Mouse (Mus musculus): ENCODE data around the gene Spock2. TPM values are rescaled to one million over a fixed set of nuclear protein-coding genes. Genes with fewer than 3 reads are reported as not detected.

The Spock2 gene
- total and polyA plus RNA-seq, 3 experiments = 0.03 TPM; not detected in 2

GRCm38 (mm10) chr10:60096302-60096701 is 9.7 kb upstream of the Spock2 start:
- Histone ChIP-seq H3K9ac (ENCODE audit: control insufficient read depth, low read depth, low read length, poor library complexity, severe bottlenecking) (no peak overlapping the region), H3K79me2 (ENCODE audit: control insufficient read depth, insufficient read depth, low read length, poor library complexity) (no peaks in the 10 kb centered on the region), H3K27ac (ENCODE audit: control insufficient read depth, low read depth, low read length) (no peak overlapping the region), H3K27me3 (ENCODE audit: control insufficient read depth in 1 of 2, insufficient read depth in 2 of 2, low read length in 2 of 2) (no peaks in the 10 kb centered on the region), H3K9me3 (replicated peaks; ENCODE audit: insufficient read depth, low read length) (no peaks in the 10 kb centered on the region), H3K36me3 (ENCODE audit: control insufficient read depth in 1 of 2, insufficient read depth in 2 of 2, low read length in 2 of 2) (no peaks in the 10 kb centered on the region), H3K4me1 (ENCODE audit: control insufficient read depth in 1 of 2, insufficient read depth in 2 of 2, low read length in 2 of 2) (no peaks in the 10 kb centered on the region), H3K4me3 (ENCODE audit: control insufficient read depth in 1 of 2, insufficient read depth in 1 of 2, low read depth in 2 of 2, low read length in 2 of 2) (no peak overlapping the region)
- no peak for DNase-seq (ENCODE audit: low read depth, low spot score)
- no peak for TF ChIP-seq ZMIZ1 (IDR thresholded peaks at IDR 0.05; ENCODE audit: low read depth, low read length)
- TF ChIP-seq USF1 (IDR thresholded peaks at IDR 0.05; ENCODE audit: low read depth, low read length) = no peak
- TF ChIP-seq ZNF384 (IDR thresholded peaks at IDR 0.05; ENCODE audit: low read depth, low read length) = no peak
- no peak for TF ChIP-seq RAD21 (IDR thresholded peaks at IDR 0.05; ENCODE audit: low read depth, low read length)
- no peak for TF ChIP-seq MYC (IDR thresholded peaks at IDR 0.05; ENCODE audit: low read depth, low read length)
- no peak for TF ChIP-seq MEF2A (IDR thresholded peaks at IDR 0.05; ENCODE audit: extremely low read depth, insufficient replicate concordance, low read depth, low read length, poor library complexity, severe bottlenecking)
- TF ChIP-seq ZC3H11A (IDR thresholded peaks at IDR 0.05; ENCODE audit: low read depth, low read length) = no peak
- TF ChIP-seq POLR2A (IDR thresholded peaks at IDR 0.05; ENCODE audit: control insufficient read depth in 1 of 2, insufficient read depth in 1 of 2, low read depth in 1 of 2, low read length in 2 of 2, poor library complexity in 1 of 2) = no peak
- no peak for TF ChIP-seq KAT2A (conservative IDR thresholded peaks at IDR 0.05; ENCODE audit: low read depth, low read length)
- TF ChIP-seq UBTF (IDR thresholded peaks at IDR 0.05; ENCODE audit: borderline replicate concordance, insufficient read depth, low read depth, low read length) = no peak
- TF ChIP-seq POLR2AphosphoS2 (IDR thresholded peaks at IDR 0.05; ENCODE audit: low read length) = no peak
- TF ChIP-seq ELF1 (IDR thresholded peaks at IDR 0.05; ENCODE audit: low read depth, low read length) = no peak
- no peak for TF ChIP-seq TAL1 (IDR thresholded peaks at IDR 0.05; ENCODE audit: low read length)
- no peak for TF ChIP-seq EP300 (IDR thresholded peaks at IDR 0.05; ENCODE audit: low read depth in 1 of 2, low read length in 2 of 2)
- no peak for TF ChIP-seq USF2 (IDR thresholded peaks at IDR 0.05; ENCODE audit: borderline replicate concordance in 1 of 2, insufficient read depth in 1 of 2, low read depth in 1 of 2, low read length in 2 of 2)
- TF ChIP-seq MAFK (IDR thresholded peaks at IDR 0.05; ENCODE audit: borderline replicate concordance, low read depth, low read length) = no peak
- TF ChIP-seq NELFE (IDR thresholded peaks at IDR 0.05; ENCODE audit: low read depth, low read length) = no peak
- no peak for TF ChIP-seq RCOR1 (IDR thresholded peaks at IDR 0.05; ENCODE audit: low read depth, low read length)
- no peak for TF ChIP-seq ZKSCAN1 (IDR thresholded peaks at IDR 0.05; ENCODE audit: low read depth, low read length)
- no peak for TF ChIP-seq GABPA (IDR thresholded peaks at IDR 0.05; ENCODE audit: low read depth, low read length)

- Histone ChIP-seq H3K79me2 (ENCODE audit: control insufficient read depth, insufficient read depth, low read length, poor library complexity) (no peaks in the 10 kb centered on the region), H3K27me3 (ENCODE audit: control insufficient read depth in 1 of 2, insufficient read depth in 2 of 2, low read length in 2 of 2) (no peaks in the 10 kb centered on the region), H3K4me1 (ENCODE audit: control insufficient read depth in 1 of 2, insufficient read depth in 2 of 2, low read length in 2 of 2) (no peaks in the 10 kb centered on the region), H3K36me3 (ENCODE audit: control insufficient read depth in 1 of 2, insufficient read depth in 2 of 2, low read length in 2 of 2) (no peaks in the 10 kb centered on the region), H3K27ac (ENCODE audit: control insufficient read depth, low read depth, low read length) (no peak overlapping the region), H3K4me3 (ENCODE audit: control insufficient read depth in 1 of 2, insufficient read depth in 1 of 2, low read depth in 2 of 2, low read length in 2 of 2) (no peak overlapping the region), H3K9me3 (replicated peaks; ENCODE audit: insufficient read depth, low read length) (no peaks in the 10 kb centered on the region), H3K9ac (ENCODE audit: control insufficient read depth, low read depth, low read length, poor library complexity, severe bottlenecking) (no peak overlapping the region)
- no peak for TF ChIP-seq POLR2A (IDR thresholded peaks at IDR 0.05; ENCODE audit: control insufficient read depth in 1 of 2, insufficient read depth in 1 of 2, low read depth in 1 of 2, low read length in 2 of 2, poor library complexity in 1 of 2)
- TF ChIP-seq MAZ (IDR thresholded peaks at IDR 0.05; ENCODE audit: low read depth, low read length) = no peak
- TF ChIP-seq POLR2AphosphoS2 (IDR thresholded peaks at IDR 0.05; ENCODE audit: low read length) = no peak
- DNase-seq (ENCODE audit: low read depth, low spot score) = no peak
These were observed 8.9 kb upstream of the Spock2 start for GRCm38 (mm10) chr10:60097146-60097545.
